Mouse (Mus musculus): ENCODE data around the gene Ugt1a10.

- TF ChIP-seq CTCF (conservative IDR thresholded peaks at IDR 0.05; ENCODE audit: insufficient read depth, insufficient read length, low read depth, low read length) (no peak), POLR2A (IDR thresholded peaks at IDR 0.05; ENCODE audit: low read depth, low read length) (no peak)
Observed at GRCm38 (mm10) chr1:88158430-88158829, 103.2 kb downstream of the Ugt1a10 start.

Measured in kidney, adult 2 months (tissue).